Mouse (Mus musculus): ENCODE data around the gene Aebp1.

- TF ChIP-seq CTCF (IDR thresholded peaks at IDR 0.05; ENCODE audit: low read depth, low read length) = no peak
- no peak for TF ChIP-seq TAL1 (conservative IDR thresholded peaks at IDR 0.05; ENCODE audit: low read depth, low read length)
Measured at GRCm38 (mm10) chr11:5898531-5898930, 36.8 kb downstream of the Aebp1 start, which contains the start of gene Myl7.

Measured in G1E (cell line).